Mouse (Mus musculus): Measurements from ENCODE around the gene Nfic. TPM values are rescaled to one million over a fixed set of nuclear protein-coding genes. Genes with fewer than 3 reads are reported as not detected.

Nfic gene
- total RNA-seq, 2 experiments from 2014 or later: 60.0 to 60.1 TPM

DNA sequence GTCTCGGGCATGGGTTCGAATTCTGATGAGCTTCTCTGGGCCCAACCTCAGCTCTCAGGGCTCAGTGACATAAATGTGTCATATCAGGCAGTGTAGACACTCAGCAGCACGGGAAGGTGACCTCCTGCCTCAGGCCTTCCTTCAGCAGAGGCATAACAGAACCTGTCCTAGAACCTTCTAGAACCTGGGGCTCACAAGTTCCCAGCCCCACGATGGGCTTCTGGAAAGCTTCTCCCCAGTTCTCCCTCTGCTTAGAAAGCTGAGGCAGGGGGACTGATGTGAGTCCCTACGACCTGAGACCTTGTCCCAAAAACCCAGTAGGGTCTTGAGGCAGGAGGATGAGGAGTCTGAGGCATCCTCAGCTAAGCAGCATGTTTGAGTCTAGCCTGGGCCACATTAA, 40.3 kb downstream of the Nfic start:
- DNase-seq (ENCODE audit: low spot score in 2 of 2): no peak
- Histone ChIP-seq H3K27ac (peak overlapping the region; percentile 96), H3K4me3 (no peak overlapping the region)
- TF ChIP-seq CTCF (conservative IDR thresholded peaks at IDR 0.05): no peak

DNA sequence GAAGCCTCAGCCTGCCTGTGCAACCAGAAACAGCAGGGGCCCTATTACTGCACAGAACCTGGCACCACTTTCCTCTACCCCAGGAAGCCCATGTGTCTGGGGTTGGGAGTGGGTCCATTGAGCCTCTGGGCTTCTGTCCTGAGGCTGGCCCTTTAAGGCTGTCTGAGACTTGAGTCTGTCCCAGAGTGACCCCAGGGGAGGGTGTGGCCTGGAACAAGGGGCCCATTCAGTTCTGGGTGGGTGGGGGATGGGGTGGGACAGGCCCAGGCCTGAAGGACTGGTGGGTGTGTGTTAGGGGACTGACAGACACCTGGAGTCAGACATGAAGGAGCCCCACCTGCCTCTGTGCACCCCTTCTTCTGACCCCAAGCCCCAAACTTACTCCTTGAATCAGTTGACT, 40.8 kb downstream of the Nfic start:
- no peak for DNase-seq (ENCODE audit: low spot score in 2 of 2)
- TF ChIP-seq CTCF (conservative IDR thresholded peaks at IDR 0.05): no peak
- H3K4me3 ChIP-seq: peak overlapping the region; percentile 38; the same call in 1 of the 2 replicates
- H3K27ac ChIP-seq: peak overlapping the region; percentile 96

DNA sequence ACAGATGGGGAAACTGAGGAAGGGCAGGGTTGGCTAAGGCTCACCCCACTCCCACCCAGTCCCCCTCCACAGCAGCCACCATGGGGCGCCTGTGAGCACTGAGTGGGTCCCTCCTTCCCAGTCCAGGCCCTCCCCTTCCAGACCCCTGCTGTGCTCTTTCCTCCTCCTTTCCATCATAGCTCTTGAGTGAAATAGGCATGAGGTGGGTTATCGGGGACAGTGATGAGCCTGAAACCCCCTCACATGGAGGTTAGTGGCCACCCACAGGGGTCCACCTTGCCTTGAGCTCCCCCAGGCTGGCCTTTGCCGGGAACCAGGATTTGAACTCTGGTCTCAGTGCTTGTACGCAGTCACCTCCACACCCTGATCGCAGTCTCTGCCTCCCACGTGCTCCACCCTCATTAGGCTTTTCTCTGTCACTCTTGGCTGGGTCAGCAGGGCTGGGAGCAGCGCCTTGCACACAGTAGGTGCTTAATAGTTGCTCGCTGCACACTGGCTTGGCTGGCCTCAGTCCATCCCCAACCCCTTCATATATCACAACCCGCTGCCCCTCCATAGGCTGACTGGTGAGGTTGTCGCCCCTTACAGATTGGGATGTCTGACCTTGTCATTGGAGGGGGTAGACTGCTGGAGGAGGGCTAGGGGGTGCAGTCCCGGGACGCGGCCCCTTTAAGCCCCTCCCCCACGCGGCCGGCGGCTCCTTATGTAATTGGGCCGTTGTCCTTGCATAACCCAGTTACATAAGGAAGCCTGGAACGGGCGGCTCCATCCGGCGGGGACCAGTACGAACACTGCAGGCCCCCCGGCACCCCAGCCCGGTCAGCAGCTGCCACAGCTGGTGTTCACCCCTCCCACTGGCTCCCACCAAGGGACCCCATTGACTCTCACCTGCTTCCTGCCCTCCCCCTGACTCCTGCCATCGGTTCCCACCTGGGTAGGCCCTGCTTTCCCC, 41.8 kb downstream of the Nfic start:
- Histone ChIP-seq H3K4me3 (peak overlapping the region; percentile 38; the same call in 1 of the 2 replicates), H3K27ac (peak overlapping the region; percentile 96)
- peak; percentile 76 to 82 for DNase-seq (ENCODE audit: low spot score in 2 of 2)
- peak; percentile 34 for TF ChIP-seq CTCF (conservative IDR thresholded peaks at IDR 0.05)

DNA sequence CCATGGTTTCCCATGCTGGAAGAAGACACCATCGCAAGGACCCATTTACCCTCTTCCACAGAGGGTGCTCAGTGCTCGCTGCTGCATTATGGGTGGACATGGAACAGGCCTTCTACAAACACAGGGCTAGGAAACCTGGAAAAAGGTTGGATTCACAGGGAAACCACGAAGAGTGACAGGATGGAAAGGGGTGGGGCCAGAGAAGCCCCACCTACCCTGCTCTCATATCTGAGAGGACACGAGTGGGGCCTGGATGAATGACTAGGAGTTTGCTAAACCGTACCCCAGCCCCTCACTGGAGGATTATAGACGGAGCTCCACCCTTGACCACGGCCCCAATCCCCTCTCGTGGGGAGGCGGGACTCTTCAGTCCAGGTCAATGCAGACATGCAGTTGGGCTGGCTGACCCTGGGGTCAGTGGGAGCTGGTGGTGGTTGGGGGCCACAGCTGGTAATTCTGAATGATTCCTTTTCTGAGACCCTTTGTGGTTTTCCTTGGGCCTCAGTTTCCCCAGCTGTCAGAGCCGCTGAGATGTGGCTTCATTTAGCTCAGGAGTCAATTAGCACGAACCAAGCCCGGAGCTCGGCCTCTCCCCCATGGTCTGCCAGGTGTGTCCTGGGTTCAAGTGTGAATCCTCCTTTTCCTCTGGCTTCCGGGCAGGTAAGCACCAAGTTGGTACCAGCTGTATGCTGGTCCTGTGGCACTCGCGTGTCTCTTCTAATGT, 42.7 kb downstream of the Nfic start:
- TF ChIP-seq CTCF (conservative IDR thresholded peaks at IDR 0.05): no peak
- no peak for DNase-seq (ENCODE audit: low spot score in 2 of 2)
- H3K27ac ChIP-seq: peak overlapping the region; percentile 96
- no peak overlapping the region for H3K4me3 ChIP-seq

DNA sequence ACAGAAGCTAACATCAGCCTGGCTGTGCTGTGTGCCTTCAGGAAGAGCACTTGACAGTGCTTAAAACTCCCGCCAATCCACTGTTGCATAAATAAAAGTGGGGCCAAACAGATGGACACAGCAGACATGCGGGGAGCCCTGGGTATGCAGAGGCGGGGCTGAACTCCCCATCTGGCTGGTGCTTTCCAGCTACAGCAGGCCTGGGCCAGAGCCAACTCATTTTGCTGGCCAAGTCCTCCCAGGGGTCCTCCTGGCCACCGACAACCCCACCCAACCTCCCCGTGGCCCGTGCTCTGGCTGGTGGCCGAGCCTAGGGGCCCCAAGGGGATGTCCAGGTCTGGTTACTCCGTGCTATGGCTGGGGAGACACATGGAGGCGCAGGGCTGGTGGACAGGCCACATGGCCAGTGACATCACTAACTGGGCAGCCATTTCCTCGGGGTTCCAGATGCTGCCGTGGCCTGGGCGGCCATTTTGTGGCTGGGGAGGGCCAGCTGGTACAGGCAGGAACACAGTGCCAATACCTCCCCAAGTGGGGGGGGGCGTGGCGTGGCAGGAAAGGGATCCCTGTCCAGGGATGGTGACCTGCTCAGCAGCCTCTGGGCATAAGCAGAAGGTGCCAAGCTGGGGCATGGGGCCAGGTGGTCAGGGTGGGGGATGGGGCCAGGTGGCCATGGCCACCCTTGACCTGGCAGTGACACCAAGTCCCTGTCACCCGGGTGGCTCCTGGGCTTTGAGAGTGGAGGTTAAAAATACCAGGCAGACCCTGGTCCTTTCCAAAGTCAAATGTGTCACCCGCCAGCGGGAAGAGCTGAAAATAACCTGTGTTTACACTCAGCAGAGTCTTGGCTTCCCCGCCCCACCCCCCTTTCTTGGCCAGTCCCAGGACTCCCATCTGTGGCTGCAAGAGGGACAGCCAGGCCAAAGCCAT, 43.7 kb downstream of the Nfic start:
- Histone ChIP-seq H3K27ac (peak overlapping the region; percentile 96), H3K4me3 (no peak overlapping the region; the same call in 1 of the 2 replicates)
- DNase-seq (ENCODE audit: low spot score in 2 of 2): peak; percentile 49 to 68
- no peak for TF ChIP-seq CTCF (conservative IDR thresholded peaks at IDR 0.05)

DNA sequence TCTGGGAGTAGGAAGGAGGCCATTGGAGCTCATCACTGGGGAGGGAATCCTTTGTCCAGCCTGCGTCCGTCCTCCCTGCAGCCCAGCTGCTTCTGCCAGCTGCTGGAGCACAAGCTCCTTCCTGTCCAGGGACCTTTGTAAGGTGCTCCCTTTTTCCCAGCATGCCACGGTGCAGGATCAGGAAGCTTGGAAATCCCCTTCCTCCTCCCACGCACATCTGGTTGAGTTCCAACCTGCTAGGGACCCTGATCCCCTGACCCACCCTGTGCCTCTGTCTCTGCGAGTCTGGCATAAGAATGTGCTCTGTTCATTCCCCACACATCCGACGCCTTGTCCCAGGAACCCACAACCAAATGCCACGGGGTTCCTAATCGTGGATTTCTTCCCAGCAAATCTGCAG, 44.5 kb downstream of the Nfic start:
- Histone ChIP-seq H3K4me3 (no peak overlapping the region), H3K27ac (peak overlapping the region; percentile 96)
- DNase-seq (ENCODE audit: low spot score in 2 of 2): no peak
- no peak for TF ChIP-seq CTCF (conservative IDR thresholded peaks at IDR 0.05)

DNA sequence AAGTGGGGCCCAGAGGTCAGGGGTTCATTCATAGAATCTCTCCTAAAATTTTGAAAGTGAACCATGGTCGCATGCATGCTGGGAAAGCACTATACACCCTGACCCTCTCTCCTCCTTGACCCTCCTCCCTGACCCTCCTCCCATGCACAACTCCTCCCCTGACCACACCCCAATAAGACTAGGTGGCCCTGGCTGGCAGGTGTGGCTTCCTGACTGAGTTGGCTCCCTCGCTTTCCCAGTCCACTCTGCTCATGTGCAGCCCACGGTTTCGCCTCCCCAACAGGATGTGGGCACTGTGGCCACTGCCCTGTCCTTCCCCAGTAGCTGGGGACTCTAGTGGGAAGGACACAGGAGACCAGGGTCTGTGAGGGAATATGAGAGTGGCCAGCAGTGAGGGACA, 45.1 kb downstream of the Nfic start:
- Histone ChIP-seq H3K27ac (peak overlapping the region; percentile 96), H3K4me3 (no peak overlapping the region)
- DNase-seq (ENCODE audit: low spot score in 2 of 2): no peak
- no peak for TF ChIP-seq CTCF (conservative IDR thresholded peaks at IDR 0.05)

DNA sequence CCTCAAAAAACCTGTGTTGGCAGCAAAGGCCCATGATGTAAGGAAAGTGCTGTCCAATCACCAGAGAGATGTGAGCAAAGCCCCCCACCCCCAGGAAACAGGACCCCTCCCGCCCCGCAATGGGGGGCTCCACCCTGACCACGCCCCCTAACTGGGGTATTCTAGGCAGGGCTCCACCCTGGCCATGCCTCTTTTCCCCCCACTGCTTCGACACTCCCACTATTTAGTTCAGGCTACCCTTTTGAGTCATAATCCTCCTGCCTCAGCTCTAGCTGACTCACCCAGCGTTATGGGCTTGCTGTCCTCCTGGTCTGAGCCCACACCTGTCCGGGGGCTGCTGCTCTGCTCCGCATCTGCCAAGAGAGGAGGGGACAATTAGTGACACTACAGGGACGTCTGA, 46.1 kb downstream of the Nfic start:
- Histone ChIP-seq H3K4me3 (no peak overlapping the region), H3K27ac (peak overlapping the region; percentile 96)
- no peak for TF ChIP-seq CTCF (conservative IDR thresholded peaks at IDR 0.05)
- no peak for DNase-seq (ENCODE audit: low spot score in 2 of 2)

DNA sequence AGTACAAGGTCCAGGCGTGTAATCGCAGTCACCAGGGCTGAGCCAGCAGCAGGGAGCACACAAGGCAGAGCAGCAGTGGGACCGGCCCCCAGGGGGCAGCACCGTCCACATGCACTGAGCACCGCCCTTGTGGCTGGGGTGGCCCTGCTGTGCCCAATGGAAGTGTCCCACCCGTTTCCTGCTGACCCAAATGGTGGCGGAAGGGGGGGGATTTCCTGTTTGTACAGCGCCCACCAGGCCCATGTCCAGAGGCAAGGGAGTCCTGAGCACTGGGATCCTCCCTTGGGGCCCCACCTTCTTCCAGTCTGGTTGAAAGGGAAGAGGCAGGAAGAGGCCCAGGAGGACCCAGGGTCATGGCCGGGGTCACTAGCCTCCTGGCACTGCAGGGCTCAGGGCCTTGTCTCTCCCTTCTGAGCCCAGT, 46.6 kb downstream of the Nfic start:
- Histone ChIP-seq H3K4me3 (no peak overlapping the region), H3K27ac (peak overlapping the region; percentile 96)
- TF ChIP-seq CTCF (conservative IDR thresholded peaks at IDR 0.05): peak; percentile 93
- peak in 1 of 2 experiments; percentile 74 for DNase-seq (ENCODE audit: low spot score in 2 of 2)

DNA sequence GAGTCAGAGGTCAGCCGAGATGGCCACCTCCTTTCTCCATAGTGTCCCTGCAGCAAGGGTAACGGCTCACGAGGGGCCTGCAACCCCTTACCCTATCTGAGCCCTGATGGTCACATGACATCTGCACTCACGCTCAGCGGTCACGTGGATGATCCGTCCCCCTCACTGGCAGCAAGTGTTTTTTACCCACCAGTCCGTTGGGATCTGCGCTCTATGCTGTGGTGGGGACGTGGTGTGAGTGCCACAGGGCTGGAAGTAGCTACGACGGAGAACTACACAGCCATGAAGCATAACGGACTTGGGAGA, 47.1 kb downstream of the Nfic start:
- no peak for TF ChIP-seq CTCF (conservative IDR thresholded peaks at IDR 0.05)
- no peak for DNase-seq (ENCODE audit: low spot score in 2 of 2)
- H3K27ac ChIP-seq: peak overlapping the region; percentile 96
- H3K4me3 ChIP-seq: no peak overlapping the region

DNA sequence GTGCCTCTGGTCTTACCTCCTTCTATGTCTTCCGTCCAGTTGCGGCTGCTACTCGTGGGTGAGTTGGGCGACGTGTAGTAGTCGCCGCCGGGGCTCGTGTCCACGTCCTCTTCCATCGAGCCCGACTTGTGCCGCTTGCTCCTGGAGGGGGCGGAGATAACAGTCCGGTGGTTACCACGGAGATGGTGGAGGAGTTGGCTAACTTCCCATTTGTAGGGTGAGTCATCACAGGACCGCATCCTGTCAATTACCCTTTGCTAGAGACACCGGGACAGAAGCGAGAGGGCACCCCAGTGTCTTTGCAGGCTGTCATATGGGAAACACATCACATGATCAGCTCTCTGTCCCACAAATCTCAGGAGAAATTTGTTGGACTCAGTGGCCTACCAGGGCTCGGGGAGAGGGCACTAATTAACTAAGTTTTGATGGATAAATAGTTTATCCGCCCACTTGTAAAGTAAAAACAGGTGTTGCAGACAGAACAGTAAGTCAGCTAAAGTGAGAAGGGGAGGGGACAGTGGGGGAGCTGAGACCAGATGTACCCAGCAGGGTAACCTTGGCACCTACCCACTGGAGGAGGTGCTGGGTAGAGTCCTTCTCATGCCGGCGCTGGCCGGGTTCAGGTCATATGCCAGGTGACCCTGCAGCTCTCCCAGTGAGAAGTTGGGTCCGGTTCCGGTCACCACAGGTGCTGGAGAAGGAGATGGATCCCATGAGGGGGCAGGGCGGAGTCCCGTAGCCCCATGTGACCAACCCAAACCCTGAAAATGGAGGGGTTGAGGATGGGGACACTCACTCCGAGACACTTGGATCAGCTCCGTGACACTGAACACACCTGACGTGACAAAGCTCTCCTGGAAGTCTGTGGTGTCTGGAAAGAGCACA, 47.7 kb downstream of the Nfic start:
- peak overlapping the region; percentile 23 for H3K4me3 ChIP-seq
- no peak for DNase-seq (ENCODE audit: low spot score in 2 of 2)
- no peak for TF ChIP-seq CTCF (conservative IDR thresholded peaks at IDR 0.05)
- H3K27ac ChIP-seq: peak overlapping the region; percentile 96
